Mouse (Mus musculus) limb, embryonic 12.5 days (tissue): ENCODE results near the gene Chaf1a. TPM values are rescaled to one million over a fixed set of nuclear protein-coding genes. Genes with fewer than 3 reads are reported as not detected.

Source experiments
- polyA plus RNA-seq: library from polyadenylated mRNA; unstranded; fragments of >200 nt; fragmentation: Nextera tagmentation; extraction: Ambion mirVana; gene quantifications from 2 replicates; pipeline ENCODE4 v1.2.1, GENCODE M21; 2016

Chaf1a gene
- polyA plus RNA-seq, 1 experiment from 2014 or later = 51.2 TPM

Other genes starting within 250 kb of the Chaf1a start
- 10.2 and 10.8 TPM in 2 replicates for gene Zfp119a, start 161.5 kb upstream of the Chaf1a start, polyA plus RNA-seq
- gene Zfp959, start 148.3 kb upstream of the Chaf1a start, polyA plus RNA-seq = 14.1 and 14.3 TPM in 2 replicates
- gene Zfp119b, start 90.9 kb upstream of the Chaf1a start, polyA plus RNA-seq = 5.0 and 7.0 TPM in 2 replicates
- gene Ebi3, start 87.8 kb upstream of the Chaf1a start, polyA plus RNA-seq = 1.6 TPM in 2 replicates
- 24.6 and 26.6 TPM in 2 replicates for gene Yju2, start 81.3 kb upstream of the Chaf1a start, polyA plus RNA-seq
- gene Shd, start 70.0 kb upstream of the Chaf1a start, polyA plus RNA-seq = 52.6 and 54.1 TPM in 2 replicates
- gene Fsd1, start 53.9 kb upstream of the Chaf1a start, polyA plus RNA-seq = 42.4 and 43.2 TPM in 2 replicates
- 7.2 and 9.2 TPM in 2 replicates for gene Stap2, start 34.9 kb upstream of the Chaf1a start, polyA plus RNA-seq
- 165 and 169 TPM in 2 replicates for gene Mpnd, start 34.7 kb upstream of the Chaf1a start, polyA plus RNA-seq
- 171 and 175 TPM in 2 replicates for gene Sh3gl1, start 3.8 kb upstream of the Chaf1a start, polyA plus RNA-seq
- 42.0 and 46.4 TPM in 2 replicates for gene Ubxn6, start 34.6 kb downstream of the Chaf1a start, polyA plus RNA-seq
- 176 and 189 TPM in 2 replicates for gene Hdgfl2, start 39.2 kb downstream of the Chaf1a start, polyA plus RNA-seq
- gene Plin4, start 69.4 kb downstream of the Chaf1a start, polyA plus RNA-seq = 0.12 and 0.23 TPM in 2 replicates
- 0.10 TPM in 2 replicates for gene Plin5, start 77.2 kb downstream of the Chaf1a start, polyA plus RNA-seq
- gene Lrg1, start 81.6 kb downstream of the Chaf1a start, polyA plus RNA-seq = 0.24 TPM in 1 of 2 replicates, not detected in the other
- gene Sema6b, start 99.9 kb downstream of the Chaf1a start, polyA plus RNA-seq = 3.1 and 3.3 TPM in 2 replicates
- gene Tnfaip8l1, start 122.0 kb downstream of the Chaf1a start, polyA plus RNA-seq = 8.3 and 9.5 TPM in 2 replicates
- 69.3 and 78.4 TPM in 2 replicates for gene Mydgf, start 143.5 kb downstream of the Chaf1a start, polyA plus RNA-seq
- gene Dpp9, start 178.5 kb downstream of the Chaf1a start, polyA plus RNA-seq = 36.2 and 37.7 TPM in 2 replicates
- gene Fem1a, start 216.4 kb downstream of the Chaf1a start, polyA plus RNA-seq = 13.4 and 14.6 TPM in 2 replicates
- 3.0 and 3.8 TPM in 2 replicates for gene Ticam1, start 236.3 kb downstream of the Chaf1a start, polyA plus RNA-seq